Mouse (Mus musculus) E14TG2a.4 (cell line): Measurements from ENCODE around the gene Fgd2.

ENCODE experiments used
- H3K27me3 ChIP-seq: 2 replicates; pipeline ENCODE4 v1.6.1; 2014; ENCODE audit warnings: low read length, control low read depth; ENCODE audit not compliant: insufficient read depth
- H3K36me3 ChIP-seq: 2 replicates; pipeline ENCODE4 v1.6.1; 2014; ENCODE audit warnings: low read length, control low read depth; ENCODE audit not compliant: insufficient read depth
- H3K4me1 ChIP-seq: replicated peaks from 2 replicates; pipeline ENCODE4 v1.6.1; 2014; ENCODE audit warnings: low read depth, low read length, control low read depth
- H3K4me3 ChIP-seq: replicated peaks from 2 replicates; pipeline ENCODE4 v1.5.1; 2014; ENCODE audit warnings: mild to moderate bottlenecking, low read length
- H3K9me3 ChIP-seq: 2 replicates; pipeline ENCODE4 v1.6.1; 2014; ENCODE audit warnings: low read length, control low read depth
- CTCF ChIP-seq: conservative IDR thresholded peaks from 2 replicates; pipeline ENCODE4 v1.5.1; 2014; ENCODE audit warnings: low read length
- NANOG ChIP-seq: IDR thresholded peaks from 2 replicates; pipeline ENCODE4 v1.6.1; 2014; ENCODE audit warnings: borderline replicate concordance, low read length, mixed read lengths
- POU5F1 ChIP-seq: IDR thresholded peaks from 2 replicates; pipeline ENCODE4 v1.6.1; 2014; ENCODE audit warnings: low read length, borderline replicate concordance

Gene Fgd2

GRCm38 (mm10) chr17:29418758-29419380 lies 58.2 kb downstream of the Fgd2 start:
- no peaks in the 10 kb centered on the region for H3K9me3 ChIP-seq
- no peak overlapping the region for H3K4me3 ChIP-seq
- H3K36me3 ChIP-seq = no peaks in the 10 kb centered on the region
- TF ChIP-seq NANOG (no peak), CTCF (no peak), POU5F1 (no peak)
- peaks cover 62% of the 10 kb centered on the region for H3K4me1 ChIP-seq
- H3K27me3 ChIP-seq = peaks cover 33% of the 10 kb centered on the region

- H3K27me3 ChIP-seq = peaks cover 25% of the 10 kb centered on the region
- H3K36me3 ChIP-seq = no peaks in the 10 kb centered on the region
- no peaks in the 10 kb centered on the region for H3K9me3 ChIP-seq
- TF ChIP-seq NANOG = no peak
- TF ChIP-seq POU5F1 = no peak
- no peak for TF ChIP-seq CTCF
- no peak overlapping the region for H3K4me3 ChIP-seq
- peaks cover 64% of the 10 kb centered on the region for H3K4me1 ChIP-seq
Measured at GRCm38 (mm10) chr17:29419976-29420739, 59.4 kb downstream of the Fgd2 start.

- H3K27me3 ChIP-seq = peaks cover 16% of the 10 kb centered on the region
- TF ChIP-seq CTCF (peak; percentile 34), POU5F1 (no peak)
- H3K36me3 ChIP-seq = no peaks in the 10 kb centered on the region
- H3K4me1 ChIP-seq = peaks cover 60% of the 10 kb centered on the region
- no peak overlapping the region for H3K4me3 ChIP-seq
- no peaks in the 10 kb centered on the region for H3K9me3 ChIP-seq
Measured at GRCm38 (mm10) chr17:29421319-29421718, 60.6 kb downstream of the Fgd2 start.

GRCm38 (mm10) chr17:29422337-29422736 lies 61.6 kb downstream of the Fgd2 start:
- Histone ChIP-seq H3K4me3 (no peak overlapping the region), H3K36me3 (no peaks in the 10 kb centered on the region), H3K27me3 (peaks cover 10% of the 10 kb centered on the region), H3K9me3 (no peaks in the 10 kb centered on the region), H3K4me1 (peaks cover 59% of the 10 kb centered on the region)
- TF ChIP-seq POU5F1 (no peak), CTCF (peak; percentile 66)

GRCm38 (mm10) chr17:29422912-29423504 lies 62.3 kb downstream of the Fgd2 start:
- peaks cover 63% of the 10 kb centered on the region for H3K4me1 ChIP-seq
- peaks cover 6% of the 10 kb centered on the region; the same call in 1 of the 2 replicates for H3K27me3 ChIP-seq
- no peak overlapping the region for H3K4me3 ChIP-seq
- TF ChIP-seq POU5F1 (no peak), NANOG (no peak), CTCF (no peak)
- H3K36me3 ChIP-seq = no peaks in the 10 kb centered on the region
- H3K9me3 ChIP-seq = peaks cover 6% of the 10 kb centered on the region; the same call in 1 of the 2 replicates

- H3K4me1 ChIP-seq = peaks cover 62% of the 10 kb centered on the region
- no peaks in the 10 kb centered on the region for H3K36me3 ChIP-seq
- no peak for TF ChIP-seq CTCF
- peaks cover 6% of the 10 kb centered on the region; the same call in 1 of the 2 replicates for H3K9me3 ChIP-seq
- no peak overlapping the region for H3K4me3 ChIP-seq
- peaks cover 3% of the 10 kb centered on the region; the same call in 1 of the 2 replicates for H3K27me3 ChIP-seq
Measured at GRCm38 (mm10) chr17:29423991-29424390, 63.3 kb downstream of the Fgd2 start.

- H3K9me3 ChIP-seq = peaks cover 6% of the 10 kb centered on the region; the same call in 1 of the 2 replicates
- H3K36me3 ChIP-seq = no peaks in the 10 kb centered on the region
- no peak overlapping the region for H3K4me3 ChIP-seq
- H3K4me1 ChIP-seq = peaks cover 61% of the 10 kb centered on the region
- TF ChIP-seq CTCF (no peak), POU5F1 (no peak), NANOG (no peak)
- peaks cover 3% of the 10 kb centered on the region; the same call in 1 of the 2 replicates for H3K27me3 ChIP-seq
Measured at GRCm38 (mm10) chr17:29425345-29425744, 64.6 kb downstream of the Fgd2 start.

GRCm38 (mm10) chr17:29428213-29428612 lies 67.5 kb downstream of the Fgd2 start:
- Histone ChIP-seq H3K4me1 (peaks cover 60% of the 10 kb centered on the region), H3K9me3 (peaks cover 10% of the 10 kb centered on the region; the same call in 1 of the 2 replicates), H3K4me3 (no peak overlapping the region), H3K36me3 (no peaks in the 10 kb centered on the region), H3K27me3 (peaks cover 3% of the 10 kb centered on the region; the same call in 1 of the 2 replicates)
- TF ChIP-seq POU5F1 (no peak), CTCF (no peak), NANOG (no peak)

GRCm38 (mm10) chr17:29428826-29429225 lies 68.1 kb downstream of the Fgd2 start:
- Histone ChIP-seq H3K4me3 (no peak overlapping the region), H3K4me1 (peaks cover 57% of the 10 kb centered on the region), H3K27me3 (peaks cover 3% of the 10 kb centered on the region; the same call in 1 of the 2 replicates), H3K36me3 (no peaks in the 10 kb centered on the region), H3K9me3 (peaks cover 10% of the 10 kb centered on the region; the same call in 1 of the 2 replicates)
- no peak for TF ChIP-seq NANOG
- no peak for TF ChIP-seq POU5F1
- no peak for TF ChIP-seq CTCF
